Mouse (Mus musculus) thymus, adult 2 months (tissue): Measurements from ENCODE around the gene Lima1. TPM values are rescaled to one million over a fixed set of nuclear protein-coding genes. Genes with fewer than 3 reads are reported as not detected.
A peak's percentile ranks its signal among the peaks of the same experiment; 100 is the strongest.

Experiments
- DNase-seq: peaks from one replicate; pipeline ENCODE4 v3.0.0; 2021
- H3K27ac ChIP-seq: fragments of 200-500 bp; 2 replicates; pipeline ENCODE4 v1.5.1; 2012; ENCODE audit warnings: low read length, control low read depth; ENCODE audit not compliant: control insufficient read depth, insufficient read depth
- H3K27me3 ChIP-seq: fragments of 200-500 bp; 2 replicates; pipeline ENCODE4 v1.6.1; 2012; ENCODE audit warnings: mild to moderate bottlenecking, low read length, moderate library complexity, mixed read lengths; ENCODE audit not compliant: control insufficient read depth, insufficient read depth
- H3K36me3 ChIP-seq: fragments of 200-500 bp; 2 replicates; pipeline ENCODE4 v1.6.1; 2012; ENCODE audit warnings: mild to moderate bottlenecking, low read length, moderate library complexity; ENCODE audit not compliant: control insufficient read depth, insufficient read depth
- H3K4me1 ChIP-seq: fragments of 200-500 bp; replicated peaks from 2 replicates; pipeline ENCODE4 v1.6.1; 2012; ENCODE audit warnings: low read length; ENCODE audit not compliant: control insufficient read depth, insufficient read depth
- H3K4me3 ChIP-seq: fragments of 200-500 bp; 2 replicates; pipeline ENCODE4 v1.5.1; 2012; ENCODE audit warnings: mild to moderate bottlenecking, low read length, control low read depth, moderate library complexity; ENCODE audit not compliant: control insufficient read depth, insufficient read depth
- CTCF ChIP-seq: fragments of 200-500 bp; IDR thresholded peaks from 2 replicates; pipeline ENCODE4 v1.5.1; 2012; ENCODE audit warnings: mild to moderate bottlenecking, control low read depth, low read length, moderate library complexity, borderline replicate concordance; ENCODE audit not compliant: control insufficient read depth, poor library complexity, insufficient read depth; ENCODE audit errors: extremely low read depth
- POLR2A ChIP-seq: fragments of 200-500 bp; IDR thresholded peaks from 2 replicates; pipeline ENCODE4 v1.6.1; 2012; ENCODE audit warnings: mild to moderate bottlenecking, low read length, control low read depth, moderate library complexity; ENCODE audit not compliant: control insufficient read depth, poor library complexity, insufficient read depth; ENCODE audit errors: extremely low read depth
- WGBS: fragments of 180-500 bp; shearing (Covaris S2); methylation state at CpG from one replicate; pipeline ENCODE4 v1.1.7; 2018; 5-methylcytosine and 5-hydroxymethylcytosine counted together
- polyA plus RNA-seq: library from polyadenylated mRNA; depleted of rRNA; stranded (reverse); fragments of >200 nt; gene quantifications from 2 replicates; pipeline ENCODE4 v1.2.3, GENCODE M21; 2012

Gene Lima1
- polyA plus RNA-seq, 1 experiment: 12.3 TPM

DNA sequence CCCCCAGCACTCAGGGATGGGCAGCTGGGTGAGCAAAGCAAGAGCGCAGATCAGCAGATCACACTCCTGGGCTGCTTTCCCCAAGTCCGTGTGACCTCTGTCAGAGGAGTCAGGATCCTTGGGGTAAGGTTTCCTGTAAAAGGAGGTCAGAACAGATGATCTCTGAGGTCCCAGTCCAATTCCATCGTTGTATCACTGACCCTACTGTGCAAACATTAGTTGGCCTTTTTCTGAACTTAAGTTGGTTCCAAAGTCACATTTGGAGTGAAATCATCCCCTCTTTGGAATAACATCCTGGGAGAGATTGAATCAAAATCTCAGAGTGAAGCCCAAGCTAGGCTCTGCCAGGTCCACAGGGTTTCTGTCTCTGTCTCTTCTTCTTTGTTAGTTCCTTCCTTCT, 31.4 kb downstream of the Lima1 start:
- H3K36me3 ChIP-seq: no peaks in the 10 kb centered on the region
- TF ChIP-seq POLR2A: no peak
- no peak for TF ChIP-seq CTCF
- H3K4me3 ChIP-seq: no peak overlapping the region
- H3K27me3 ChIP-seq: no peaks in the 10 kb centered on the region
- WGBS: 91% methylated on average over 3 of the region's 3 CpGs
- DNase-seq: no peak
- H3K27ac ChIP-seq: no peak overlapping the region
- H3K4me1 ChIP-seq: peaks cover 2% of the 10 kb centered on the region

GRCm38 (mm10) chr15:99839910-99840309, 35.3 kb downstream of the Lima1 start:
- TF ChIP-seq CTCF: no peak
- no peak for TF ChIP-seq POLR2A
- no peak overlapping the region; the same call in 1 of the 2 replicates for H3K27ac ChIP-seq
- no peaks in the 10 kb centered on the region for H3K36me3 ChIP-seq
- no peaks in the 10 kb centered on the region for H3K27me3 ChIP-seq
- no peak for DNase-seq
- 78% methylated on average over 2 of the region's 2 CpGs for WGBS
- no peaks in the 10 kb centered on the region for H3K4me1 ChIP-seq
- no peak overlapping the region for H3K4me3 ChIP-seq

DNA sequence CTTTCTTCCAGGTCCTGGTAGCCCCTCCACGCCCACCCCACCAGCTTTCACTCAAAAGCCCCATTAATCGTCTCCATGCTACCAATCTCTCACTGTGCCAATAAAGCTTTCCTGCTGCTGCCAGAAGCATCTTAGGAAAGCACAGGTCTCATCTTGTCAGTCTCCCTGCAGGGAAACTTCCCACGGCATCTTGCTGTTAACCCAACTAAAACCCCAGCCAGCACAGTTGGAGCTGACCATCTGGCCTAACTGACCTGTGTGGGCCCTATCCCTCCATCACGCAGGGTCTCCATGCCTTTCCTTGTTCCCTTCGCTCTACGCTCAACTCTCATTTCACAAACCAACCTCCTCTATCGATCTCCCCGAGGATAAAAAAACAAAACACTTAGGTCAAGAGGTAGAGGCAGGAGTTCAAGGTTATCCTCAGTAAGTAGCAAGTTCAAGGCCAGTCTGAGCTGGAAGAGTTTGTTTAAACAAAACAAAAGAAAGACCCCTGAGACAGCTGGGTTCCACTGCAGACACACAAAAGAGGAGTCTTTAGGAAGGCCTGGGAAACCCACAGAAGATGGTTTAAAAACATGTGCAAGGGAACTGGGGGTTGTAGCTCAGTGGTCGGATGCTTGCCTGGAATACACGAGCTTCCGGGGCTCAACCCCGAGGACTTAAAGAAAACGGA, 36.0 kb downstream of the Lima1 start:
- 93% methylated on average over 13 of the region's 13 CpGs for WGBS
- peak overlapping the region; percentile 49; the same call in 1 of the 2 replicates for H3K27ac ChIP-seq
- H3K27me3 ChIP-seq: no peaks in the 10 kb centered on the region
- DNase-seq: no peak
- H3K4me3 ChIP-seq: no peak overlapping the region
- H3K4me1 ChIP-seq: no peaks in the 10 kb centered on the region
- TF ChIP-seq POLR2A: no peak
- no peak for TF ChIP-seq CTCF
- H3K36me3 ChIP-seq: no peaks in the 10 kb centered on the region

DNA sequence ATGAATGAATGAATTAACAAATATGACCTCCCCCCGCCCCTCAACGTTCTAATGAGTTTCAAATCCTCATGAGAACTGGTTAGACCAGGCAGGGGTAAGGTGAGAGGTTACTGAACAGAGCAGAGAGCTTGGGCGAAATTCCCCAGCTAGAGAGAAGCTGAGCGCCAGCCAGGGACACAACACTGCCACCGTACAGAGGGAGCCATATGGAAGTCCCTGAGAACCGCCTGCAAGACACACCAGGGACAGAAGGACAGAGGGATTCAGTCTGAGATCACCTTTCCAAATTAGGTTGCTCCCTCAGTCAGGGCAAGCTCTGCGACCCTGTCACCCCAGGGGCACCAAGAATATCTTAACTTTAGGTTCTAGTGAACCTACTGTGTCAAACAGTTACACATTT, 37.7 kb downstream of the Lima1 start:
- no peaks in the 10 kb centered on the region for H3K36me3 ChIP-seq
- no peak for TF ChIP-seq CTCF
- TF ChIP-seq POLR2A: no peak
- H3K27ac ChIP-seq: no peak overlapping the region
- no peaks in the 10 kb centered on the region for H3K4me1 ChIP-seq
- DNase-seq: no peak
- no peaks in the 10 kb centered on the region for H3K27me3 ChIP-seq
- WGBS: 91% methylated on average over 7 of the region's 7 CpGs
- H3K4me3 ChIP-seq: no peak overlapping the region

- Histone ChIP-seq H3K4me3 (no peak overlapping the region), H3K27me3 (no peaks in the 10 kb centered on the region), H3K4me1 (no peaks in the 10 kb centered on the region), H3K27ac (no peak overlapping the region; the same call in 1 of the 2 replicates), H3K36me3 (no peaks in the 10 kb centered on the region)
- DNase-seq: no peak
- WGBS: 27% methylated on average over 9 of the region's 9 CpGs
- no peak for TF ChIP-seq POLR2A
Observed at GRCm38 (mm10) chr15:99835191-99835590, 40.1 kb downstream of the Lima1 start.

GRCm38 (mm10) chr15:99834681-99835080, 40.6 kb downstream of the Lima1 start:
- no peak overlapping the region for H3K27ac ChIP-seq
- DNase-seq: no peak
- 39% methylated on average over 3 of the region's 3 CpGs for WGBS
- no peak for TF ChIP-seq CTCF
- TF ChIP-seq POLR2A: no peak
- no peak overlapping the region for H3K4me3 ChIP-seq
- no peaks in the 10 kb centered on the region for H3K27me3 ChIP-seq
- H3K36me3 ChIP-seq: no peaks in the 10 kb centered on the region
- H3K4me1 ChIP-seq: no peaks in the 10 kb centered on the region
